Mouse (Mus musculus) hindbrain, embryonic 12.5 days (tissue): Measurements from ENCODE around the gene Odf2. TPM values are rescaled to one million over a fixed set of nuclear protein-coding genes. Genes with fewer than 3 reads are reported as not detected.

ENCODE experiments used
- microRNA-seq: library from miRNA; unstranded; fragments of <30 nt; microRNA quantifications from one replicate; pipeline ENCODE4, GENCODE M21; 2017
- polyA plus RNA-seq: library from polyadenylated mRNA; unstranded; fragments of >200 nt; fragmentation: Nextera tagmentation; extraction: Ambion mirVana; gene quantifications from 2 replicates; pipeline ENCODE4 v1.2.1, GENCODE M21; 2016

The Odf2 gene
- polyA plus RNA-seq, 1 experiment from 2014 or later, result 97.0 TPM

Small RNA genes lying within 50 kb of the gene (microRNA-seq; reads per million reads assigned to microRNA genes)
- gene Mir219a-2, result not detected
- gene Mir219b, result not detected

Other genes with a start within 250 kb of the Odf2 start
- gene Gm13420, start 137.5 kb upstream of the Odf2 start, polyA plus RNA-seq, result not detected in 2 replicates
- gene Gm13547, start 129.9 kb upstream of the Odf2 start, polyA plus RNA-seq, result not detected in 2 replicates
- 33.1 and 36.8 TPM in 2 replicates for gene Coq4, start 101.7 kb upstream of the Odf2 start, polyA plus RNA-seq
- gene Trub2, start 100.7 kb upstream of the Odf2 start, polyA plus RNA-seq, result 43.1 and 43.3 TPM in 2 replicates
- gene Slc27a4, start 86.6 kb upstream of the Odf2 start, polyA plus RNA-seq, result 28.3 and 29.3 TPM in 2 replicates
- 16.4 and 19.5 TPM in 2 replicates for gene Urm1, start 69.1 kb upstream of the Odf2 start, polyA plus RNA-seq
- gene Cercam, start 20.1 kb upstream of the Odf2 start, polyA plus RNA-seq, result 28.5 and 30.2 TPM in 2 replicates
- gene Gle1, start 46.2 kb downstream of the Odf2 start, polyA plus RNA-seq, result 69.1 and 72.5 TPM in 2 replicates
- 179 and 188 TPM in 2 replicates for gene Sptan1, start 76.3 kb downstream of the Odf2 start, polyA plus RNA-seq
- gene Wdr34, start 159.7 kb downstream of the Odf2 start, polyA plus RNA-seq, result 40.4 and 41.0 TPM in 2 replicates
- gene Set, start 168.2 kb downstream of the Odf2 start, polyA plus RNA-seq, result 558 and 568 TPM in 2 replicates
- gene Pkn3, start 188.5 kb downstream of the Odf2 start, polyA plus RNA-seq, result 7.0 and 7.2 TPM in 2 replicates
- 23.7 and 25.5 TPM in 2 replicates for gene Zdhhc12, start 204.4 kb downstream of the Odf2 start, polyA plus RNA-seq
- gene Zer1, start 235.4 kb downstream of the Odf2 start, polyA plus RNA-seq, result 11.8 and 12.6 TPM in 2 replicates
- 10.3 and 10.6 TPM in 2 replicates for gene Tbc1d13, start 244.5 kb downstream of the Odf2 start, polyA plus RNA-seq